Mouse (Mus musculus) right cerebral cortex, postnatal 4 days (tissue): Measurements from ENCODE around the gene Ergic1.

ENCODE experiments used
- DNase-seq: peaks from one replicate; pipeline ENCODE4 v3.0.0-alpha.2; 2022

Gene Ergic1

DNA sequence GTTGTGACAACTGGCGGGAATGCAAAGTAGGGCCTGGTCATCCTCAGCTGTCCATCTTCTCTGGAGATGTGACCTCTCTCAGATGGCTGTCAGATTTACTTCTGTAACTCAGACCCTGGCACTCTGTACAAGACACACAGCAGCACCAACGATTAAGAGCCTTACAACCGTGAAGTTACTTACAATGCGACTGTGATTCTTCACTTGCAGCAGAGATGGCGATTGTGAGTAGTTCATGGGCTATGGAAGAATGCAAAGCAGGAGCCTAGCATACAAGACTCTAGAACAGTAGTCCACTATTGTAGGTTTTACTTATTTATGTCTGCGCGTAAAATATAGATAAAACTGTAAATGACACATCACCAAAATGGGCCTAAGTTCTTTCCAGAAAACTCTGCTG is 114.6 kb downstream of the Ergic1 start:
- no peak for DNase-seq

DNA sequence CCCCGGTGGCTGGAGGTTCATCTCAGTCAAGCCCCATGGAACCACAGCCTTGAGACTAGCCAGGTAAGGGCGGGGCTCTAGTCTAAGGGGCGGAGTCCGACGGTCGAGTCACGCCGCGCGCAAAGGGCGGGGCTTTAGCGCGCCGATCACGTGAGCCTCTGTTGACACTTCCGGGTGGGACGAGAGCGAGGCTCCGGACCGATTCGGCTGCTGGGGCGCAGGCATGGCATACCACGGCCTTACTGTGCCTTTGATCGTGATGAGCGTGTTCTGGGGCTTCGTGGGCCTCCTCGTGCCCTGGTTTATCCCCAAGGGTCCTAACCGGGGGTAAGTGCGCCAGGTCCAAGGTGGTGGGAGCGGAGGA is 114.9 kb downstream of the Ergic1 start:
- DNase-seq = peak; percentile 81

DNA sequence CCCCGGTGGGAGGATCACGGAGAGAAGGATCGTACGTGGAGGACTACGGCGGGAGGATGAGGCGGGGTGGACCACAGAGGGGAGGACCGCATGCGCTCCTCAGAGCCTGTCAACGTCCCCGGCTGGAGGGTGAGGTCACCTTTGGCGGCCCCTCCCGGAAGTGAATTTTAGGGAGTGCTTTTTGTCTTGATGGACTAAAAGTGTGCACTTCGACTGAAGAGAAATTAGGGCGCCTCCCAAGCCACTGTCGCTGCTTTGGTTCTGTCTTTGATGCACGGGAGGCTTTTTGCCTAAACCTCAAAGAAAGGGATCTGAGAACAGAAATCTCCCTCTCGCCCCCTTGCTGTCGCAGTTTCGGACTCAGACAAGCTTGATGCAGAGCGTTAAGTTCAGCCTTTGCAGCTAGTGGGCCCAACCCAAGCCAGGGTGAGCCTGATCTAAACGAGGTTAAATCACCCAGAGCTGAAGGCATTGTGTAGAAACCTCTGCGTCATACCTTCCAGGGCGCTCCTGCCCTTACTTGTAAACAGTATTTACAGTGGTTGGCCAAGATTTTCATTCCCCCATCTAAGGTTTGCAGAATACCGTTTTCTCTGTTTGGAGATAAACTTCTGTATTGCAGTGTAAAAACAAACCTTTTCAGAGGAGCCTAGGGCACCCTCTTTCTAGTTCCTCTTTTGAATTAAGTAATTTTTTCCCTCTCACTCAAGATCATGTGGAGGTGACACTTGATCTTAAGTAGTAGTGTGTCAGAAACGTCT is 115.5 kb downstream of the Ergic1 start:
- DNase-seq = peak; percentile 61

DNA sequence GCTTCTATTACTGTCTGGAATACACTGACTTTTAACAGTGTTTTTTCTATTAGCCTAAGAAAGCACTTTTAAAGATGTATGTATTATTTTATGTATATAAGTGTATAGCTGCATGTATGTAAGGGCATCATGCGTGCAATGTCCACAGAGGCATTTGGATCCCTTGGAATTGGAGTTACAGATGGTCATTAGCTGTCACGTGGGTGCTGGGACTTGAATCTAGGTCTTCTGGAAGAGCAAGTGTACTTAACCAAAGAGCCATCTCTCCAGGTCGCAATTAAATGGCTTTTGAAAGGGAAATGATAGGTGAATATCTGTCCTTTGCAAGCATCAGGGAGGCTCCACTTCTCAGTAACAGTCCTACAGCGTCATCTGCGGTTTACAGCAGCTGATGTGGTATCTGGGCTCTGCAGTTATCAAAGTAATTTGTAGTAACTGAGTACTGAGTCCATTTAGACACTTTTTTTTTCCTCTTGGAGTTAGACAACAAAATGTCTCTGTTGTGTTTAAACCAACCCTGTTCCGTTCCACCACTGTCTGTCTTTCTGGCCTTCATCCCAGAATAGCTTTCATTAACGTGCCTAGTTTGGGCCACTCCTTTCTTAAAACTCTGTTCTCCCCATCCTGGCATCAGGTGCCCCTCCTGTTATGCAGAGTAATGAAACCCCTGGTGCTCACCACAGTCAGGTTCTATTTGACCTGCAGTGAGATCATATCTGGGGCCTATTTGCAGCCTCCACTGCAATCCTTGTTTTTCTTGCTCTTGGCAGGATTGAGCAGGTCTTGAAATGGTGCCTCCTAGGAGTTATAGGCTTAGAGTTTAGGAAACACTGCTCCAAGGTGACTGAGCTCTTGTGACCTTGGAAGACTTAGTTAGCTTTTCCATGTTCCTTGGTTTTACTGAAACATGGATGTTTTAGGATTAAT is 116.7 kb downstream of the Ergic1 start:
- DNase-seq = no peak

DNA sequence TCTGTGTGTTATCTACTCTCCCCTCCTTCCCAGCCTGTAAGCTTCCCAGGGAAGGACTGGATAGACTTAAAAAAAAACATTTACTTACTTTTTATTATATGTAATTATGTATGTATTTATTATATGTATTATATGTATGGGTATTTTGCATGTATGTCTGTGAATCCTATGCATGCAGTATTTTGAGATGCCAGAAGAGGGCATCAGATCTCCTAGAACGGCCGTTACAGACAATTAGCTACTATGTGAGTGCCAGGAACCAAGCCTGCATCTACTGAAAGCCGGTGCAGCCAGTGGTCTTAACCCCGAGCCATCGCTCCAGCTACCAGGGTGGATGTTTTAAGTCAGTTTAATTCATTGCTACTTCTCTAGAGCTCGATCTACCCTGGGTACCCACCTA is 120.0 kb downstream of the Ergic1 start:
- no peak for DNase-seq

DNA sequence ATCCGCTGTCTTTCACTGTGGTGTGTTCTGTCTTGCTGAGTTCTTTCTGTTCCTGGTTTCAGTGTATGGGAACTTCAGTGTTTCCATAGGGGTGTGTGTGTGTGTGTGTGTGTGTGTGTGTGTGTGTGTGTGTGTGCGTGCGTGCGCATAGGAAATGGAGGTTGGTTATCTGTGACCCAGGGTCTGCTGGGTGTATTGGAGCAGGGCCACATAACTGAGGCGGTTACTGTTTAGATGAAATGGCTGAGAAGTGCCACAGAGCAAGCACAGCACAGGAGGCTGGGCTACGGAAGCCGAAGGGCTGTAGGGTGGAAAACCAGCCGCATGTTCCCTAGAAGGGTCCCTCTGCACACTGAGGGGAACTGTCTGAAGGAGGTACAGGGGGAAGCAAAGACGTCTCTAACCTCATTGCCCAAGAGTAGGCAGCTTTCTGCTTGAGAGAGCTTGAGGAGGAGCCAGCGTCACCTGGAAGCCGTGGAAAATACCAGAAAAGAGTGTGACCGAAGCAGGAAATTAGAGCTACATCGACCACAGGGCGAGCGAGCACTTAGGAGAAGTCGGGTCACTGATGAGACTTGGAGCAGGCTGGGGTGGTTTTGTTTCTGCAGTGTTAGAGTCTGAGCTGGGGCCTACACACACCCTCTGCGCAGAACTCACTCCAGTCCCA is 125.2 kb downstream of the Ergic1 start:
- DNase-seq = no peak

DNA sequence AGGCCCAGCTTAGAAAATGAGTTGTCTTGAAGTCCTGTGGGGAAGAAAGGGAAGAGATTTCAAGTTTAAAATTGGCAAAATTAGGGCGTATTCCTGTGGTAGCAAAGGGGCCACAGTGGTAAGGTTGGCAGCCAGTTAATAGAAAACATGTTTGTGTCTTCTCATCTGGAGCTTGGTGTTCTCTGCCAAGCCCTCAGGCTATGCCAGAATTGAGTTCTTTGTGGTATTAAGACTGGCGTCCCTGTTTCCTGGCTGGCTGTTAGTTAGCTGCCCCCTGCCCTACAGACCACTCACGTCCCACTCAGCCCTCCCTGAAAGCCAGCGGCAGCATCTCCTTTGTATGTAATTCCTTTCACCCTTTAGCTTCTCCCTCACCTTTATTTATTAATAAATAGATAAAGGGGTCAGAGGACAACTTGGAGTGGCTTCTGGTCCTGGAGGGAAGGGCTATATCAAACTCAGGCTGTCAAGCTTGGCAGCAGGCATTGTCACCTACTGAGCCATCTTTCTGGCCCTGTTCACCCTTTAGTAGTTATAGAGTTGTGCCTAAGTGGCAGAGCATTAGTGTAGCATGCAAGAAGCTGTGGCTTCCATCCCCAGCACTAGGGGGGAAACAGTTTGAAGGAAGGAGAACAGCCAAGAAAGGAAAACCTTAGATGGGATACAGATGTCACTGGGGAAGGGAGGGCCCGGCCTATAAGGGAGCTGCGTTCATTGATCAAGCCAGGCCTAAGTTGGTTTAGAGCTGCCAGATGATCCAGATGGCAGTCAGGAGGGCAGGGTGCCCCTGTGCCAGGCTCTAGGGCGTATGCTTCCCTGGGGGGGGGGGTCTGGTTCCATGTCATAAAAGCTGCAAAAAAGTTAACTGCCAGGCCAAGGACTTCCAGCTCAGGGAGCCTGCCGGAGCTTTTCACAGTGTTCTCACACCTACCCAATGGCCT is 127.8 kb downstream of the Ergic1 start:
- DNase-seq = peak; percentile 20

DNA sequence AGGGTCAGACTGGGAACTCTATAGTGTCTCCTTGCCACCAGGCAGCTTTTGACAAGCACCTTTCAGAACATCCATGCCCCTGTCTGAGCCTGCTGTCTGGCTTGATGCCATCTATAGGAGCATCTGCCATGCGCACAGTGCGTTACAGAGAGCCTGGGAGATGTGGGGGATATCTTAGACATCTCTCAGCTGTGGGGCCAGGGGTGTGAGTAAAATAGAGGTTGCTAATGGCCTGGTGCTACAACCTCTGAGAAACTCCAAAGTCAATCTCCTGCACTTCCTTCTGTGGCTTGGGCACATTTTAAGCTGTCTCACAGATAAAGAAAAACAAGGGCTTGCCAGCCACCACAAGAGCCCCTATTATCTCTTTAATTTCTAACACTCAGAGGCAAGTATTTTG is 128.5 kb downstream of the Ergic1 start:
- DNase-seq = no peak

DNA sequence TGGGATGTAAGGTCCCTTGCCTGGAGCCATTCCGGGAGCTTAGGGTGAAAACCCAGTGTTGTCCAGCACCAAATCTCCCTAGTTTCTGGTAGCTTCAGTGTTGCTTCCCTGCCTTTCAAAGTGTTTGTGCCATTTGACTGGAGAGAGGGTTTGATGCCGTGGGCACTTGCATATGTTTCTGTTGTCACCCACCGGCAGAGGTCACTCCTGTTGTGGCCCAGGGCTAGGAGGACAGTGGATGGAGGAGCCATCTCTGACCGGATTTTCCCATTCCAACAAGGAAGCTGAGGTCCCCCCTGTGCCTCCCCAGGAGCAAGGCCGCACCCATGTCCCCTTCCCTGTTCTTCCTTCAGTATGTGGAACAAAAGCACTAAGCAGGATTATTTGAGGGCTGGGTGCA is 128.9 kb downstream of the Ergic1 start:
- DNase-seq = no peak

DNA sequence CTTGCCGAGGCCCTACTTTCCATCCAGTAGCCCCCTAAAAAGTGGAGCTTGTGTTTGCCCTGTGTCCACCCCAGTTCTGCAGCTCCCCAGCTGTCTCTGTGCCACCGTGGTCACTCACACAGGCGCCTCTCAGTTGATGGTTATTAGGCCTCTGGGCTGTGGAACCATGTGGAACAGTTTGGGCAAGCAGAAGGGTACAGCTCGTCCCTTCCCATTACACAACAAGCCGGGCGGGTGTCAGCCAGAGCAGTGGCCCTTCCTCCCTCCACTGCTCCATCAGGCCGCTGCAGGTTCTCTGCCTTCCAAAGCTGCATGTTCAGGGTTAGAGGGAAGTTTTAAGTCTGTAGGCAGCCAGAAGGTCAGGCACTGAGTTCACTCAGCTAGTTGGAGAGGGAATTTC is 129.8 kb downstream of the Ergic1 start:
- DNase-seq = no peak

DNA sequence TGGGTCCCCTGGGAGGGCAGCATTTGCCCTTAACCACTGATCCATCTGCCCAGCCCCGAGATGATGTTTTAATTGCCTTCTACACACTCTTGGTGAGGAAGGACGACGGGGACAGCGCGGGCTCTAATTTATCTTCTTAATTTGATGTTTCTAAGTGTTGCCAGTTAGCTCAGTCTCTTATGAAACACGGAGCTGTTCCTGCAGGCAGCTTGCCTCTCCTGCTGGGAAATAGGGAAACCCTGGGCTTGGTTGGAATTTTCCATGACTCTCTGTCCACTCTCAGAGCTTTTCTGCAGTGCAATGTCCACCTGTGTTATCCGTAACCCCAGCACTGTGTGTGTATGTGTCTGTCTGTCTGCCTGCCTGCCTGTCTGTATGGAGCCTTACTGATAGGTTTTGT is 132.1 kb downstream of the Ergic1 start:
- no peak for DNase-seq

DNA sequence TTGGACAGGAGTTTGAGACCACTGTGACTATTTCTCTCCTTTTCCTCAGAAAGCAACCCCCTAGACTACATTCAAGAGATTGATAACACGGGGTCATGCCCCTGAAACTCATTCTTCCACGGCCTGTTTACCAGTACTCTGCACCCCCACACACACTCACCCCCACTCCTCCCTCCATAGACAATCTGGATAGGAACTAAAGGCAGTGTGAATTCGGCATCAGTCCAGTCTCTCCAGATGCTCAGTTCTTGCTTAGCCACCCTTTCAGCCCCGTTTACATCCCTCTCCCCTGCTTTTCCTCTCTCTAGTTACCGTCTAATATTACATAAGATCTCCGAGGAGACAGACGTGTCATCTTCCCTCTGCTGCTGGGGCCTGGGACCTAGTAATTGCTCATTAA is 132.9 kb downstream of the Ergic1 start:
- no peak for DNase-seq

DNA sequence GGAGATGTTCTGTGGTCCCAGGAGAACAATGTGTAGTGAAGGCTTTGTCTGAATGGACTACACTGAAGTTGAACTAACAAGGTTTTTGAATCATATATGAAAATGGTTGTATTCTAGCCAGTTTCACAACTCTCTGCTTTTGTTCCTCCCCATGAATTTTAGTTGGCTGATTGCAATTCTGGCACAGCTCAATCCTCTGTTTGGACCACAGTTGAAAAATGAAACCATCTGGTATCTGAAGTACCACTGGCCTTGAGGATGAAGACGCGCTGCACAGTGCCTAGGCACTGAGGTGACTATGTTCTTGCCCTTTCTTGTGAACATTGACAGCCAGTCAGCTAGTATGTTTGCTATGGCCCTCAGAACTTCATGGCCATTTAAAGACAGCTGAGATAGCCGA is 133.9 kb downstream of the Ergic1 start:
- DNase-seq = no peak

DNA sequence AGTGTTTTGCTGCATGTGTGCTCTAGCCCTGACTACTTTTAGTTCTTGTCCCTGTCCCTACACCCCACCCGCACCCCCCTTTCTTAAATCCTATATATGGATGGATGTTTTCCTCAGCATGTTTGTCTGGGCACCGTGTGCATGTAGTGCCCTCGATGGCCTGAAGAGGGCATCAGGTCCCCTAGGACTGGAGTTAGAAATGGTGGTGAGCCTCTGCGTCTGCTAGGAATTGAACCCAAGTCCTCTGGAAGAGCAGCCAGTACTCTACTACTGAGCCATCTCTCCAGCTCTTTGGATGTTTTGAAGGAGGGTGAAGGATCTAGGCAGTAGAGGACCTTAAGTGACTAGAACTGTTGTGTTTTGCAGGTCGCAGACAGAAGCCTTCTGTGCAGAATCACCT is 137.6 kb downstream of the Ergic1 start:
- no peak for DNase-seq

DNA sequence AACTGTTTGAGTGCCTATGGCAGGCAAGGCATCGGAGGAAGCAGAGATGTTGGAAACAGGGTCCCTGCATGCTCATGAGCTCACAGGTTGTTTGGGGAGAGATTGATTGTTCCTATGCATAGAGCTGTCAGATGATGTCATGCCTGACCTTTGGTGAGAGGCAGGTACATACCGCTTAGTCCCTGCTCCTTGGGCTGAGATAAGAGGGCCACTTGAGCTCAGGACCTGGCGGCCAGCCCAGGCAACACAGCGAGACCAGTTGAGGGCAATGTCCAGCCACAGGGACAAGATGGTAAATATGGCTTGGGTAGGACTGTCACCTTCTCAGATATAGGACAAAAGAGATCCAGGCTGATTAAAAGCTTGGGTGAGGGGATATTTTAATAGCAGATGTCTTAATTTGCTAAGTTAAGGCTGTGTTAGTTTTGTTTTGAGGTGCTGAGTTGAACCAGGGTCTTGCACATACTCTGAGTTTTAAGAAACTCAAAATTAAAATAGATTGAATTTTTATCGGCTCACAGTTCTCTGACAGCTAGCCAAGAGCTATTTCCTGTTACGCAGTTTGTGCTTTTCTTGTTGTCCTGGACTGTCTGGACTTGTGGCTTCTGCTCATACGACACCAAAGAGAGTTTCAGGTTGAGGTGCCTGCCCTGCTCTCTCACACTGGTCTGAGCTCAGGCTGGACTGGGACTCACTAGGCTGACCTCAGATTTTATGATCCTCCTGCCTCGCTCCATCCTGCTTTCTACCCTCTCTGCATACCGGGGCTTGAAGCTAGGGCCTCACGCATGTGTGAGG is 138.7 kb downstream of the Ergic1 start:
- DNase-seq = no peak

DNA sequence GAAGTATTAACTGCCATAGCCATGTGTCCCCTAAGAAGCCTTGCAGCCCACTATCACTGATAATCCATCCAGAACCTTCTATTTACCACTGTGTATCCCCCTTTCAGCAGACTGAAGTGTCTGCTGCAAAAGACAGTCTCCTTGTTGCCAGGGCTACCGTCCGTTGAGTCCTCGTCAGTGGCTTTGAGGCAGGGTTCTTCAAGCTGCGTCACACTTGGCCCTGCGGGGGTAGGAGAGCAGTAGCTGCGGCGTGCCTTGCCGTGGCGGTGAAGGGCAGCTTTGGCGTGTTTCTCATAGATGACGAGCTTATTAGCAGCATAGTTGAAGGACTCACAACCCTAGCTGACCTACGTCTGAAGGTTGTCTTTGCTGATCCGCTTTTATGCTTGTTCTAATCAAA is 140.3 kb downstream of the Ergic1 start:
- no peak for DNase-seq

DNA sequence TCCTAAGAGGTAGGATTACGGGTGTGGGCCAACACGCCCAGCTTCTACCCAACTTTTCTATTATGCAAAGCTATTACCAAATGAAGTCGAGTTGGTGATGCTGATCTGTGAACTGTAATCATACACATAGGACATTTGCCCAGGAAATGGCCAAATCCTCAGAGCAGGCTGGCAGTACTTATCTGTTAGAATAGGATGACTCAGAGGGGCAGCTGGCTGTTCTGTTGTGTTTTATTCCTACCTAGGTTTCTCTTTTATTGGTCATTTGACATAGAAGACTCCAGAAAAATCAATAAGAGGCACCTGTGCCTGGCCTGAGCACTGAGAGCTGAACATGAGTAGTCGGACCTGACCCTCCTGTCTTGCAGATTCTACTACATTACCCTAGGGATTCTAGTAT is 141.3 kb downstream of the Ergic1 start:
- no peak for DNase-seq

DNA sequence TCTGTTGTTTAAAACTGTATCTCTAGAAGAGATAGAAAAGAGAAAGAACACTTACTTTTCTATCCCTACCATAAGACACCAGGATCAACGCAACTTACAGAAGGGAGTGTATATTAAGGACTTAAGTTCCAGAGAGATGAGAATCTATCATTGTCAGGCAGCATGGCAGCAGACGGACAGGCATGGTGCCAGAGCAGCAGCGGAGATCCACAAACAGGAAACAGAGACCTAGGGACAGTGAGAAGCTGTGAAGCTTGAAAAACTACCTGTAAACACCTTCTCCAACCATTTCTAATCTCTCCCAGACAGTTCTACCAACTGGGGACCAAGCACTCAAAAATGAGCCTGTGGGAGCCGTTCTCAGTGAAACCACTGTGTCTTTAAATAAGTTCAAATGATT is 142.4 kb downstream of the Ergic1 start:
- no peak for DNase-seq

DNA sequence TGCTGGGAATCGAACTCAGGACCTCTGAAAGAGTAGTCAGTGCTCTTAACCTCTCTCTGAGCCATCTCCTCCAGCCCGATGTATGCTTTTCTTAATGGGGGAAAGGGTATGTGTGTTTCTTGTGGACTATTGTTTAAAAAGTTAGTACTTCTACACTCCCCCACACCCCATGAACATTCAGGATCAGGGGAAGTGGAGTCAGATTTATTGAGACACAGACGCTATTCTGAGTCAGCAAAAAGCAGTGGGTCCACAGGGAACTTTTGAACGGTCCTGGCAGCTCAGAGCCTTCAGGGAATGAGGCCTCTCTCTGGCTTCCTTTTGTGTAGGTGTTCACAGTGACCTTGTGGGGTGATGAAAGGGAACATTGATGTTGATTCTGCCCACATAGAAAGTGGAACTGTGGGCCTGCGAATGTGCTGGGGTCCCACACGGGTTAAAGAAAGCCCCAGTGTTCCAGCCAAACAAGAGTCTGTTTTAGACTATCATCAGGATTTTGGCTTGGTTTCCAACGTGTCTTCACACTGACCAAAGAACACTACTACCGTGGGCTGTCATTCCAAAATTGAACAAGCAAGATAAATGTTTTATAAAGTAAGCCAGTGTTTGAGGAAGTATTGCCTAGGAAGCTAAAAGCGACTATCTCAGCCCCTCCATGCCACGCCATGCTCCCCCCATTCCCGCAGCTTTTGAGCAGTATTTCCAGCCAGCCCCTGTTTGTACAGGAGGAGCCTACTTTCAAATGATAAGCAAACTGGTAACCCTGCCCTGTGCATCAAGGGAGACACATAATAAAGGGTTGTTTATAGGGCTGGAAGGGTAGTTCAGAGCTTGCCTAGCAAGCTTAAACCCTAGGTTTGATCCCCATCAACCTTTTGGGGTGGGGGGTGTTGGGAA is 144.4 kb downstream of the Ergic1 start:
- no peak for DNase-seq
